Mouse (Mus musculus): ENCODE results near the gene Gpr83.

Gpr83 gene

GRCm38 (mm10) chr9:14905956-14906355, 45.9 kb downstream of the Gpr83 start:
- DNase-seq, result no peak

- no peak for DNase-seq
Measured at GRCm38 (mm10) chr9:14907816-14908415, 47.9 kb downstream of the Gpr83 start.

GRCm38 (mm10) chr9:14909981-14910380, 50.0 kb downstream of the Gpr83 start:
- DNase-seq, result no peak

DNA sequence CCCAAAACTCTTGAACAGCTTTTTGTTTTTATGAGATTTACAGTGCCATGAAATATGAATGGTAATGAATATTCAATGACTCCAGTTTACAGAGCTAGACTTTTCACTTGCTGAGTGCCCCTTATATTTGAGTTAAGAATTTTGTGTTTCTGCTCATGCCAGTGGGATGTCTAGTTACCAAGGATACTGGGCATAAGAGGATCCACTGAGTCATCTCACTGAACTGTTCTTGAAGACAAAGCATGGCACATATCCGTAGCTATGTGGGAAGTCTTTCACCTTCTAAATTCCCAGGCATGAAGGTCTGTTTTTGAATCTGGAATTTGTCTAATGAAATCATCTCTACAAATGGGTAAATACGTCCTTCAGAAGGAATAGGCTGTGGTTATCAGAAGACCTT, 52.0 kb downstream of the Gpr83 start:
- no peak for DNase-seq

DNA sequence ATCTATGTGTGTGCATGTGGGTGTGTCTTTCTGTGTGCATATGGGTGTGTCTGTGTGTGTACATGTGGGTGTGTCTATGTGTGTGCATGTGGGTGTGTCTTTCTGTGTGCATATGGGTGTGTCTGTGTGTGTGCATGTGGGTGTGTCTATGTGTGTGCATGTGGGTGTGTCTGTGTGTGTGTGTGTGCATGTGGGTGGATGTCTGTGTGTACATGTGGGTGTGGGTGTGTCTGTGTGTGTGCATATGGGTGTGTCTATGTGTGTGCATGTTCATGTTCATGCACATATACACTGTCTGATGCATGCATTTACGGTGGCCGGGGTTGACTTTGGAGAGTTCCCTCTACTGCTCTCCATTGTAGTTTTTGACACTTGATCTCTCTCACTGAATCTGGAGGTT, 57.7 kb downstream of the Gpr83 start:
- DNase-seq, result no peak

DNA sequence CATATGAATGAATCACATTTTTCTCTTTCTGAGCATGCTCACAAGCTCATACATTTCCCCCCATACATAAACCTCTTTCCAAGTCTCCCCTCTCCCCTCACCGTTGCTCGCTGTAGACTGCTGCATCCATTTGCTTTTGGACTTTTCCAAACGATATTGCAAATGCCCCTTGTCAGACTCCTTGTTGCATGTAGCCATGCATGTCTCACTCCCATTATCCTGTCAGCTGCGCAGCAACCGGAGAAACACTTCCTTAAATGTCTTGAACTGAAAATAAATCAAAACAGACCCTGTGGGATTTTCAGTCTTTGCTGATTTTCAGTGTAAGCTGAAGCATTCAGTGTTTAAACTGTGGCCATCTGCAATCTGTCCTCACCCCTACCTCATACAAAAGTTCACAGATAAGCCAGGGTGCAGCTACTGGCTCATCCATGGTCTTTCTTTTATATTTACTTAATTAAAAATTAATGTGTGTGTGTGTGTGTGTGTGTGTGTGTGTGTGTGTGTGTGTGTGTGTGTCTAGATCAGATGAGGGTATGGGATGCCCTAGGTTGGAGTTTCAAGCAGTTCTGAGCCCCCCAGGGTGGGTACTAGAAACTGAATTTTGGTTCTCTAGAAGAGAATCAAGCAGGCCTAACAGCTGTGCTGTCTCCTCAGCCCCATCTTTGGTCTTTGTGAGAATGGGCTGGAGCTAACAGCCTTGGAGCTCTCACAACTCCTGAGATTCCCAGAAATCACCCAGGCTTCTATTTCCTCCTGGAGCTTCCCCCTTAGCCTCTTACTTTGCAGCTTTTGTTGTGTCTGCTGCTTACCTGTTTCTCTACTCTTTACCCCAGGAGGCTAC, 59.0 kb downstream of the Gpr83 start:
- DNase-seq, result no peak
